In genomic region chr4:76324509-76324908, GRCm38 (mm10) we compare ENCODE assay signal across 11 mouse cellular contexts.
DNase-seq lines count a peak whose midpoint lies in the region; ATAC-seq lines count a peak whose summit lies in the region.
"Had no signal": no experiment of that assay in that cellular context is flagged by ENCODE, and none has a peak within 500 bp of the region (broad histone marks: within the 10 kb centered on the region; RNA-seq: fewer than 3 reads in every experiment).

No protein-coding gene starts in this region.

- no peak overlapping the region for H3K4me2 ChIP-seq in forebrain, embryonic 13.5 days
- H3K4me2 ChIP-seq in lung, embryonic 15.5 days = no peak overlapping the region
- no peak overlapping the region for H3K4me2 ChIP-seq in hindbrain, embryonic 13.5 days
- no peak overlapping the region for H3K4me2 ChIP-seq in neural tube, embryonic 15.5 days
- H3K4me2 ChIP-seq: liver, embryonic 12.5 days had no signal

- H3K9me3 ChIP-seq in forebrain, embryonic 13.5 days (replicated peaks) = no peaks in the 10 kb centered on the region
- H3K9me3 ChIP-seq in forebrain, embryonic 10.5 days = no peaks in the 10 kb centered on the region
- no peaks in the 10 kb centered on the region for H3K9me3 ChIP-seq in lung, embryonic 15.5 days
- H3K9me3 ChIP-seq in hindbrain, embryonic 13.5 days = no peaks in the 10 kb centered on the region
- H3K9me3 ChIP-seq in neural tube, embryonic 15.5 days (replicated peaks) = no peaks in the 10 kb centered on the region
- H3K9me3 ChIP-seq: liver, embryonic 12.5 days had no signal

- no peak overlapping the region for H3K9ac ChIP-seq in forebrain, embryonic 13.5 days
- no peak overlapping the region for H3K9ac ChIP-seq in lung, embryonic 15.5 days
- no peak overlapping the region for H3K9ac ChIP-seq in hindbrain, embryonic 13.5 days
- no peak overlapping the region for H3K9ac ChIP-seq in neural tube, embryonic 15.5 days (replicated peaks)
- H3K9ac ChIP-seq: liver, embryonic 12.5 days had no signal

- peak; percentile 79 for ATAC-seq in forebrain, embryonic 13.5 days
- peak; percentile 76; the same call in 1 of the 2 replicates for ATAC-seq in lung, embryonic 15.5 days (ENCODE audit: borderline replicate concordance, extremely low read depth, low FRiP score, low TSS enrichment)
- peak; percentile 50; the same call in 1 of the 2 replicates for ATAC-seq in hindbrain, embryonic 13.5 days (ENCODE audit: low FRiP score)
- no peak for ATAC-seq in neural tube, embryonic 15.5 days (ENCODE audit: low FRiP score)
- ATAC-seq: liver, embryonic 12.5 days had no signal

- no peaks in the 10 kb centered on the region for H3K36me3 ChIP-seq in forebrain, embryonic 13.5 days (ENCODE audit: poor library complexity, severe bottlenecking)
- no peaks in the 10 kb centered on the region for H3K36me3 ChIP-seq in forebrain, embryonic 10.5 days (replicated peaks)
- H3K36me3 ChIP-seq in lung, embryonic 15.5 days = no peaks in the 10 kb centered on the region
- H3K36me3 ChIP-seq in hindbrain, embryonic 13.5 days = no peaks in the 10 kb centered on the region
- no peaks in the 10 kb centered on the region for H3K36me3 ChIP-seq in neural tube, embryonic 15.5 days
- H3K36me3 ChIP-seq: liver, embryonic 12.5 days had no signal

- no peak for DNase-seq in forebrain, embryonic 10.5 days (ENCODE audit: extremely low spot score, low spot score)
- no peak for DNase-seq in lung, adult 18-20 months
- DNase-seq in urinary bladder, adult 18-20 months (ENCODE audit: low spot score in 2 of 2) = no peak
- no peak for DNase-seq in urinary bladder, postnatal 14 days (ENCODE audit: low spot score)
- DNase-seq: adrenal gland, postnatal 25 days had no signal

- no peak overlapping the region for H3K4me3 ChIP-seq in forebrain, embryonic 13.5 days
- no peak overlapping the region for H3K4me3 ChIP-seq in forebrain, embryonic 10.5 days
- no peak overlapping the region for H3K4me3 ChIP-seq in lung, embryonic 15.5 days
- no peak overlapping the region for H3K4me3 ChIP-seq in hindbrain, embryonic 13.5 days
- no peak overlapping the region for H3K4me3 ChIP-seq in neural tube, embryonic 15.5 days (replicated peaks)
- H3K4me3 ChIP-seq: left cerebral cortex, adult 2 months; liver, embryonic 12.5 days had no signal

- H3K4me1 ChIP-seq in forebrain, embryonic 13.5 days = peaks cover 40% of the 10 kb centered on the region
- peaks cover 10% of the 10 kb centered on the region for H3K4me1 ChIP-seq in forebrain, embryonic 10.5 days
- peaks cover 26% of the 10 kb centered on the region for H3K4me1 ChIP-seq in lung, embryonic 15.5 days
- peaks cover 42% of the 10 kb centered on the region for H3K4me1 ChIP-seq in hindbrain, embryonic 13.5 days (replicated peaks)
- H3K4me1 ChIP-seq in neural tube, embryonic 15.5 days = peaks cover 27% of the 10 kb centered on the region
- H3K4me1 ChIP-seq: liver, embryonic 12.5 days had no signal

- H3K27ac ChIP-seq in forebrain, embryonic 13.5 days = peak overlapping the region; percentile 57; the same call in 1 of the 2 replicates
- H3K27ac ChIP-seq in forebrain, embryonic 10.5 days = no peak overlapping the region
- no peak overlapping the region for H3K27ac ChIP-seq in lung, embryonic 15.5 days
- peak overlapping the region; percentile 62 for H3K27ac ChIP-seq in hindbrain, embryonic 13.5 days
- peak overlapping the region; percentile 58 for H3K27ac ChIP-seq in neural tube, embryonic 15.5 days (replicated peaks)
- H3K27ac ChIP-seq: left cerebral cortex, adult 2 months; liver, embryonic 12.5 days had no signal

- 55% methylated on average over 5 of the region's 5 CpGs for WGBS in forebrain, embryonic 13.5 days
- 94% methylated on average over 5 of the region's 5 CpGs for WGBS in forebrain, embryonic 10.5 days
- WGBS in lung, embryonic 15.5 days = 38% methylated on average over 5 of the region's 5 CpGs
- 55% methylated on average over 5 of the region's 5 CpGs for WGBS in hindbrain, embryonic 13.5 days
- 40% methylated on average over 5 of the region's 5 CpGs for WGBS in neural tube, embryonic 15.5 days

- no peaks in the 10 kb centered on the region for H3K27me3 ChIP-seq in forebrain, embryonic 13.5 days
- no peaks in the 10 kb centered on the region for H3K27me3 ChIP-seq in forebrain, embryonic 10.5 days (ENCODE audit: poor library complexity, severe bottlenecking)
- no peaks in the 10 kb centered on the region for H3K27me3 ChIP-seq in lung, embryonic 15.5 days
- H3K27me3 ChIP-seq in hindbrain, embryonic 13.5 days = no peaks in the 10 kb centered on the region
- no peaks in the 10 kb centered on the region for H3K27me3 ChIP-seq in neural tube, embryonic 15.5 days (replicated peaks)
- H3K27me3 ChIP-seq: liver, embryonic 12.5 days had no signal

Comparison
In these comparisons a context has a peak if more than half of its experiments do, and no peak if none do; other contexts are left out.
1. H3K27ac ChIP-seq: peak in forebrain, embryonic 13.5 days (single experiment), hindbrain, embryonic 13.5 days (single experiment) and neural tube, embryonic 15.5 days (single experiment); none in forebrain, embryonic 10.5 days (single experiment) and lung, embryonic 15.5 days (single experiment).